In the genomic region with DNA sequence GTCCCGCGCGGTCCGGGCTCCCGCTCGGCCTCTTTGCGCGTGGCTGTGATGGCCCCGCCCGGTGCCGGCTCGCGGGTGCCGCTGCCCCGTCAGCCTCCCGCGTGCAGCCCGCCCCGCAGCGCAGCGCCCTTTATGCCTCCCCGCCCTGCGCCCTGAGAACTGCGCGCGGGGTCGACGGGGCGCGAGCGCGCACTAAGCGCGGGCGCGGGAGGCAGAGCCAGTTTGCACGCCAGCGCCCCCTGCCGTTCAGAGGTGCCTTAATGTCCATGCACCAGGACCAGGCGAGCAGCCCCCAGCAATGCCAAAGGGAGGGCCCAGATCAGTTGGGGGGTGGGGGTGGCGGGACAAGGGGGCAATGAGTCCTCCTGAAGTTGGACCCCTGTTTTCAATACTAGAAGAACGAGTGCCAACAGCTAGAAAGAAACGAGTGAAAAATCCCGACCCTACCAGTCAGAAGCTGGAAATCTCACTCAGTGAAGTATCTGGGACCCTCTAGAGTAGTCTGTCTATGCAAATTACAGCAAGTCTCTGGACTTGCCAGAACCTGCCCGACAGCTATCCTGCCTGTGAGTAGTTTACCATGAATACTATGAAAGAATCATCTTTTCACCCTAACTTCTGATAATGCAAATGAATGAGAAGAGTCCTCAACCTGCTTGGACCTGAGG, we compare ENCODE assay signal across 8 mouse cellular contexts. TPM values are rescaled to one million over a fixed set of nuclear protein-coding genes. Genes with fewer than 3 reads are reported as not detected.
DNase-seq lines count a peak whose midpoint lies in the region; ATAC-seq and TF ChIP-seq lines count a peak whose summit lies in the region.

A gene (minus strand): TSS at position 151 of the 668 bp plus-strand sequence.

- TF ChIP-seq CTCF in cortical plate, adult 2 months (IDR thresholded peaks at IDR 0.05; ENCODE audit: extremely low read depth, insufficient read depth, low read length) = peak; percentile 71

- peak within 1 kb of the TSS; percentile 94 for H3K4me3 ChIP-seq in cortical plate, adult 2 months (ENCODE audit: insufficient read depth, low read length)

- H3K4me1 ChIP-seq in cortical plate, adult 2 months (ENCODE audit: control insufficient read depth, insufficient read depth, low read length) = peaks cover 5% of the 10 kb centered on the region

- peak; percentile 83 for DNase-seq in adipocyte (ENCODE audit: low spot score)
- DNase-seq in gastrocnemius, postnatal 10 days = peak; percentile 98
- DNase-seq in induced T-regulatory cell, adult 2 months (ENCODE audit: low read depth) = peak; percentile 92
- peak; percentile 79 to 92 for DNase-seq in left cerebral cortex, adult 8-10 months (ENCODE audit: low spot score in 2 of 2)
- DNase-seq in right cerebral cortex, adult 2 months (ENCODE audit: low spot score in 2 of 2) = peak; percentile 95
- DNase-seq in urinary bladder, postnatal 10 days (ENCODE audit: low spot score) = peak; percentile 65

- TF ChIP-seq POLR2A in cortical plate, adult 2 months (IDR thresholded peaks at IDR 0.05; ENCODE audit: extremely low read depth, insufficient read depth, low read length) = peak; percentile 37; the same call in 1 of the 2 replicates

- peak; percentile 79 for ATAC-seq in megakaryocyte, adult 5-6 weeks (ENCODE audit: poor library complexity, severe bottlenecking)

- peak within 1 kb of the TSS; percentile 92 for H3K27ac ChIP-seq in cortical plate, adult 2 months (ENCODE audit: insufficient read depth, low read length)

RNA-seq across cellular contexts. Expression of the gene that starts here (rescaled TPM):
- 17.5 and 17.7 TPM in 2 replicates for polyA plus RNA-seq in cortical plate, adult 2 months (2012; rRNA removed)
- total RNA-seq in gastrocnemius, postnatal 10 days (2021) = 10 to 100 TPM; 29.0 to 39.4 TPM
- total RNA-seq in left cerebral cortex, adult 8-10 months (2022) = 10 to 100 TPM; 31.0 to 37.4 (median 33.2) TPM
- 36.3 and 38.3 TPM in 2 replicates for total RNA-seq in megakaryocyte, adult 5-6 weeks (2015)
- total RNA-seq in megakaryocyte, adult 5-6 weeks (2017) = 35.8 and 36.1 TPM in 2 replicates

Comparison
In these comparisons a context has a peak if more than half of its experiments do, and no peak if none do; other contexts are left out.
1. Peak in every context shown above with its lines: DNase-seq, ATAC-seq, H3K4me3 ChIP-seq and H3K27ac ChIP-seq.